Mouse (Mus musculus) megakaryocyte-erythroid progenitor cell, adult 5-6 weeks (primary cell): ENCODE measurements at regions not wholly inside any gene's neighbourhood (a gene's known extent, or its start where the extent isn't known, plus 50 kb on each side); places are given as distances from the start of the nearest gene placed in this dataset.
"Not testable (repeated sequence)": the region's sequence is repeated elsewhere in the genome, so short reads cannot be mapped to it uniquely, and the experiment has no call there.

ENCODE experiments used
- ATAC-seq: replicated peaks from 2 replicates; pipeline ENCODE4 v1.8.0; 2016; ENCODE audit warnings: mild to moderate bottlenecking, inconsistent platforms; ENCODE audit not compliant: severe bottlenecking, poor library complexity, low FRiP score, low TSS enrichment

DNA sequence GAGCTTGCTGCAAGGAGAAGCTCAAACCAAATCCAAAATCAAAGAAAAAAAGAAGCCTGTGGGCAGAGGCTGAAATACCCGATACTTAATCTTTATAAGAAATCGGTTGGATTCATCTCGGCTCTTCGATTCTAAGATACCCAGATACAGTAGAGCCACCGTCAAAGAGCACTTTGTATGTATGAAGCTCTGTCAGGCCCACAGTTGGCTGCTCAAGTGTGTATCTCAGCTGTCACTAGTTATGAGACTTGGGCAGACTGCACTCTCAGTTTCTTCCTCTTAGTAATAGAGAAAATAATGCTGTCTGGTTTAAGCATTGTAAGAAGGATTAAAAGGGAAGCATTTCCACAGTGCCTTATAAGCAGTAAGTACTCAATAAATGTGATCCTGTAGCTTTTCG lies 193.7 kb downstream of the Faxc start:
- ATAC-seq: no peak

DNA sequence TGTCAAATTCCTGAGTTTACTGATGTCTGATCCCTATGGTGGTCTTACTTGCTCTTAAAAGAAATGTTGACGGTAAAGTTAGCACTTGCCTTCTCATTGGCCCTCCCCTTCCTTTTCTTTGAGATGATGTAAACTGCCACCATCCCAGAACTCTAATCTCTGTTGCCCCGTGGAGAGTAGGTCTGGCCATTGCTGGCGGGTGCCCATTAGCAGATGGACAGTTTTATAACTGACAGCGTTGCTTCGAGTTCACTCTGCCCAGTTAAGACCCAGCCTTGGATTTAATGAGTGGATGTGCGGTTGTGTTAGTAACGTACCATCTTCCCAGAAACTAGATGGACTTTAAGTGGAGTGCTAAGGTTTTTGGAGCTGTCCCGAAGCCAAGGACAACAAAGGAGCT lies 199.4 kb downstream of the Faxc start:
- ATAC-seq: no peak

DNA sequence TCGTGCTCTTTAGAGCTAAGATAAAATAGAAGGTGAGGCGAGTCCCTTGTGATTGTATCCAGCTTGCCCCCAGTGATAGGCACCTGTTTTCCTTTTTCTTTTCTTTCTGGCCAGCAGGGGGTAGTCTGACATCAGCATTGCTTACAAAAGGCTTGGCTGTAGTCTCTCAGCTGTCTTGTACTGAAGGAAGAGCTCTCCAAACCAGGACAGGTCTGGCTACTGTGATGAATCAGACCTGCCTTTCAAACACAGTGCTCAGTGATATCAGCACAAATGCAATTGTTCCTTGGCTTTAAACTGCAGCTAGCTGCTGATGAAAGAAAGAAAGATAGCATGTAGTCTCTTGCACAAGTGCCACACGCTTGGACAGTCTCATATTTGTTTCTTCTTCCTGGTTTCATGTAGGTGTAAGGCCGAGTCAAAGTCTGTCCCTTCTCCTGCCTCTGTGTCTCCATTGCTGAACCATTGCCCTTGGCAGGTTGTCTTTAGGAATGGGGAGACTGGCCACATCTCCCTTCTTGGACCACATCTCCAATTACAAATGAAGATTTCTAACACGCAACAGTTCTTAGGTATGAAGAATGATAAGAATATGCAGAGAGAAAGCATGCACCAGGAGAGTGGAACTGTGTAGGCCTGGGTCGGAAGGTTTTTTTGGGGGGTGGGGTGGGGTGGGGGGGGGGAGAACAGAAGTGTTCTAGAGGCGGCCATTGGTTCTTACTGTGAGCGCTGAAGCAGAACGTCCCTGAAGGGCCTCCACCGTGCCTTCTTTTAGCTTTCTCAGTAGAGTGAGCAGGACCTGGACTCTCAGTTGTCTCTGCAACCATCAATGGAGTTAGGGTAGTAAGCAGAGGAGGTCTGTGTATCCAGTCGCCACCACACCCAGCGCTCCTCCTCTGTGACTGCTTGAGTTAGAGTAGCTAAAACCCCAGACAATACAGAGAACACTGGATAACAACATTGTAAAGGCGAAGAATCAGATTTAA lies 200.9 kb downstream of the Faxc start:
- ATAC-seq: peak; percentile 47; the same call in 1 of the 2 replicates

GRCm38 (mm10) chr4:22133547-22134495 lies 202.7 kb downstream of the Faxc start:
- no peak for ATAC-seq

GRCm38 (mm10) chr4:22140122-22140521 lies 209.0 kb downstream of the Faxc start:
- ATAC-seq: no peak

DNA sequence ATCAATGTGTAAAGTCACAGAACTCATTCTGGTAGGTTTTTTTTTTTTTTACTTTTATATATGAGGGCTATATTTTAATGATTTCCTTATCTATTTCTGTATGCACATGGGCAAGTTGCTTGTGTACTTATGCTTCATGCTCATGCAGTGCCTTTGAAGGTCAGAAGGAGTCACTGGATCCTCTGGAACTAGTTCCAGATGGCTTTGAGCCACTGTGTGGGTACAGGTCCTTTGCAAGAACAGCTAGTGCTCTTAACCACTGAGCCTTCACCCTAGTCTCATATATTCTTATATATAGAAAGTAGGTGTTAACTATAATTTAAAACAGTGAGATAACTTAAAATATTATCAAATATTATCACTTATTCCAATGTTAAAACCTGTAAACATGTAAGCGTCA lies 212.4 kb downstream of the Faxc start:
- no peak for ATAC-seq

GRCm38 (mm10) chr4:22144834-22145233 lies 212.5 kb upstream of the Fbxl4 start:
- ATAC-seq: not testable (repeated sequence)

GRCm38 (mm10) chr4:22146648-22147409 lies 210.5 kb upstream of the Fbxl4 start:
- no peak for ATAC-seq

- no peak for ATAC-seq
Observed at GRCm38 (mm10) chr4:22151899-22152493, 205.3 kb upstream of the Fbxl4 start.

DNA sequence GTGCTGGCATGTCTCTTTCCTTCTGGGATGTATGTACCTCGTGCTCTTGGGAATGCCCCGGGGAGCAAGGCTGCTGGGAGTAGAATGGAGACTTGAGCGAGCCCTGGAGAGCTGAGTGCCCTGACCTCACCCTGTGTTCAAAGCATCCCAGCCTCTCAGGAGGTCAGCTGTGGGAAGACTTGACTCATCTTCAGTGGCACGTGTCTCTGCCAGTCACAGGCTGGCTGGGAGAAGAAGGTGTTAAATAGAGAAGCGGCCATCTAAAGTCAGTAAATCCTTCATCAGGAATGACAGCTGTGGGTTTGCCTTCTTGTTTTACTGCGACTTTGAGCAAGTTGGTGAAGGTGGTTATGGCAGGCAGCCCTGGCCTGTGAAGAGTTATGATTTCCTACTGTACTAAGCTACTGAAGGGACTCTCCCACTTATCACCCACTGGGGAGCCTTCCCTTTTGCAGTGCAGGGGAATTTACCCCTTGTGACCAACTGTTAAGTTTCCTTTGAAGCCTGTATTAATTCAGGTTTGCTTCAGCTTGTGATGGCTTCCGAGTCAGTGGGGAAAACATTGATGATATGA lies 204.3 kb upstream of the Fbxl4 start:
- no peak for ATAC-seq

DNA sequence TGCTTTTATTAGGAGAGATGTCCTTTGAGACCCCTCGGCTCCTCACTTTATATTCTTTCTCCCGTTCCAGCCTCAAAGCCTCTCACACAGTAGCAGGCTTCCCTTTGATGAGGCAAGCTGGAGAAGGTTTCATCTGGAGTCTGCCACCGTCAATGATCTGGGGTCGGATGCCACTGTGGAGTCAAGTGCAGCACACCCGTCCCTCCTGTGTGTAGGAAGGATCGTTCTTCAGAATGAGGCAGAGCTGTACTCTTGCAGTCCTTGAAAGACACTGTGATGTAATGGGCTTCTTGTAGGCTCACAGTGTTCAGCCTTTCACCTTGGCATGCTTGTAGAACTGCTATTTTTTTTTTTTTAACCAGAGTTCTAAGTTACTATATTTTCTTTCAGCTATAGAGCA lies 203.7 kb upstream of the Fbxl4 start:
- ATAC-seq: no peak

GRCm38 (mm10) chr4:22186422-22186821 lies 170.9 kb upstream of the Fbxl4 start:
- no peak for ATAC-seq

DNA sequence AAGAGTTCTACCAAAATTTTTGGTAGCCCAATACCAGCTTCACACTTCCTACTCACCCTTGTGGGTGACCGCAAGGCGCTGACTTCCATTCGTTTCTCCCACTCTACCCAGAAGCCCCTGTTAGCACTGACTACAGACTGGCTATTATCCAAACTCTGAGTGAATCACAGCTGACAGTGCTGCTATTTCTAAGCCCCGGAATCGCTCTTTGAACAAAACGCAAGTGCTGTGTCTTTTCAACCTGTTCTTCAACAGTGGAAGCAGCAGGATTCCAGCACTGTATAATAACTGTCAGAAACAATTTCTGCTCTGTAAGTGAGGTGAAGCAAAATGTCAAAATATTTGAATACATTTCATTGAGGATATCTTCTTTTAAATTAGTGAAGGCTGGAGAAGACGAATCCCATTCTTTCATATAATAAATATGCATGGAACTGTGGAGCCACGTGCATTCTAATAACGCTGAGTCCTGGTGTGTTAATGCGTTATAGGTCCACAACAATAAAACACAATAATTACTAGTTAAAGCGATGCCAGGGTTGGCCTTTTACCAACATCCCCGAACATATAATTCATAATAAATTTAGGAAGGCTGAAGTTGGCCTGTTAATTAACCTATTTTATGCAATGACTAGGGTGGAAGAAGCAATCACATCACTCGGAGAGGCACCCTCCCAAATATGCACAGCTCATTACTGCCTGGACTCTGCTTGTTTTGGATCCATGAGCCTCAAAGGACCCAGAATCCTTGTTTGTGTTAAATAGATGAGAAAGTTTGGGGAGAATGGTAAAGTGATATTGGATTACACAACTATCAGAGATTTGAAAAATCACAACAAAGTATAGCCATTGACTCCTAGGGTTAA lies 169.0 kb upstream of the Fbxl4 start:
- ATAC-seq: no peak

DNA sequence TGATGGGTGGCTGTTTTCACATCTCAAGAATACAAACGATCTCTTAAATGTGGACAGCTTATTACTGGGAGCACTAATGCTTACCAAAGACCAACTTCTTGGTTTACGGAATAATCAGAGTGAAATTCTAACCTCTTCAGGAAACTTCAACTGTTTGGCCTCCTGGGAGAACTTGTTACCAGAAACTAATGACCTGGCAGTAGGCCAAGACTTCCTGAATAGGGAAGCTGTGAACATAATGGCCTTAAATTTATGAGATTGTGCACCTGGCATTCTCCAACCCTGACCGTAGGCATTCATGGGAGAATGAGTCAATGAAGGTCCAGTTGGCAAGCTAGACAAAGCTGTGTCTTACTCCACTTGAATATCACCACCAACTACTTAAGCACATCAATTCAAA lies 160.8 kb upstream of the Fbxl4 start:
- no peak for ATAC-seq

- no peak for ATAC-seq
Observed at GRCm38 (mm10) chr4:22208531-22208930, 148.8 kb upstream of the Fbxl4 start.

DNA sequence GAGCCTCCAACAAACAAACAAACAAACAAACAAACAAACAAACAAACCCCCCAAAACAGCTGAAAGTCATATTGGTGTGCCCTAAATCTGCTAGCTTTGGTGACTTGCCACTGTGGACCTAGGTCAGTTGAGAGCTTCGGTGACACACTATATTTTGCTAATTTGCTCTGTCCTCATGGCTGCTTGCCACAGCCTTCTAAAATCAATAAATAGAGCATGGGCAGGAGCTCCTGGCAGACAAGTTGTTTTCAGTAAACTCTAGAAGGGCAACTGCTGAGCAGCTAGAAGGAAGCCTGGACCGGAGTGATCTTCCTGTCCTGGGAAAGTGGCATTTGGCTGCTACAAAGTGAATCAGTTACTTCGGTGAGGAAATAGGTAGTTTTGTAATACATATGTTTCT lies 119.7 kb upstream of the Fbxl4 start:
- no peak for ATAC-seq

- ATAC-seq: not testable (repeated sequence)
Observed at GRCm38 (mm10) chr4:22250276-22250675, 107.1 kb upstream of the Fbxl4 start.

DNA sequence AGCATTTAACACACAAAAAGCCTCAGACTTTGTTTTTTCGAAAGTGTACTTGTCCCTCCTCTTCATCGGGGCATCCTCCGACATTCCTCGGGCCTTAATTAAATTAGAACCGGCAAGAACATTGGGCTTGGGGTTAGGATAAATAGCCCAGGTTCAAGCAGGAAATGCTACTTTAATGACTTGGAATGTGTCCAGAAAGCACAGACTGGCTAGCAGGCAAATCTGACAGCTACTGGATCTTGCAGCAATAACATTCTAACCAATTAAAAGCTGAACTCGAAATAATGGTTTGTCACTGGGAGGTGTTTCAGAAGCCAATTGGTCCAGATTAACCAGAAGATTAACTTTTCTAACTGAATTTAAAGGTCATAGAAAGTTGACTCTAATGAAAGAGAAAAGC lies 93.4 kb upstream of the Fbxl4 start:
- no peak for ATAC-seq
